Mouse (Mus musculus) kidney, adult 2 months (tissue): ENCODE results near the gene Igf2bp3. TPM values are rescaled to one million over a fixed set of nuclear protein-coding genes. Genes with fewer than 3 reads are reported as not detected.

Experiments used
- DNase-seq: peaks from one replicate; pipeline ENCODE4 v3.0.0; 2021
- H3K27ac ChIP-seq: fragments of 200-500 bp; 2 replicates; pipeline ENCODE4 v1.5.1; 2012; ENCODE audit warnings: low read depth, low read length, control low read depth, inconsistent platforms; ENCODE audit not compliant: insufficient read depth
- H3K27me3 ChIP-seq: fragments of 200-500 bp; replicated peaks from 2 replicates; pipeline ENCODE4 v1.6.1; 2012; ENCODE audit warnings: mild to moderate bottlenecking, moderate library complexity, low read length, inconsistent platforms; ENCODE audit not compliant: control insufficient read depth, insufficient read depth
- H3K36me3 ChIP-seq: fragments of 200-500 bp; 2 replicates; pipeline ENCODE4 v1.6.1; 2012; ENCODE audit warnings: mild to moderate bottlenecking, moderate library complexity, low read length, inconsistent platforms; ENCODE audit not compliant: control insufficient read depth, insufficient read depth
- H3K4me1 ChIP-seq: fragments of 200-500 bp; 2 replicates; pipeline ENCODE4 v1.6.1; 2011; ENCODE audit warnings: low read length; ENCODE audit not compliant: control insufficient read depth, insufficient read depth
- H3K4me3 ChIP-seq: fragments of 200-500 bp; 2 replicates; pipeline ENCODE4 v1.5.1; 2011; ENCODE audit warnings: mild to moderate bottlenecking, low read depth, low read length, control low read depth; ENCODE audit not compliant: insufficient read depth
- CTCF ChIP-seq: fragments of 200-500 bp; conservative IDR thresholded peaks from 2 replicates; pipeline ENCODE4 v1.5.1; 2011; ENCODE audit warnings: low read depth, mild to moderate bottlenecking, control low read depth, low read length, moderate library complexity, mixed read lengths; ENCODE audit not compliant: insufficient read depth, insufficient read length
- POLR2A ChIP-seq: fragments of 200-500 bp; IDR thresholded peaks from one replicate; pipeline ENCODE4 v1.6.1; 2011; ENCODE audit warnings: low read depth, low read length, control low read depth
- WGBS: fragments of 180-500 bp; shearing (Covaris S2); methylation state at CpG from one replicate; pipeline ENCODE4 v1.1.7; 2018; 5-methylcytosine and 5-hydroxymethylcytosine counted together
- polyA plus RNA-seq: library from polyadenylated mRNA; depleted of rRNA; stranded (reverse); fragments of >200 nt; gene quantifications from 2 replicates; pipeline ENCODE4 v1.2.3, GENCODE M21; 2012

The Igf2bp3 gene
- polyA plus RNA-seq, 1 experiment: 0.03 TPM

- no peaks in the 10 kb centered on the region for H3K36me3 ChIP-seq
- 77% methylated on average over 11 of the region's 11 CpGs for WGBS
- no peak for DNase-seq
- TF ChIP-seq POLR2A: no peak
- H3K4me1 ChIP-seq: no peaks in the 10 kb centered on the region
- H3K4me3 ChIP-seq: no peak overlapping the region
- H3K27ac ChIP-seq: no peak overlapping the region
- H3K27me3 ChIP-seq: no peaks in the 10 kb centered on the region
Observed at GRCm38 (mm10) chr6:49050677-49051410, 163.9 kb downstream of the Igf2bp3 start.

GRCm38 (mm10) chr6:49048395-49048794, 166.4 kb downstream of the Igf2bp3 start:
- Histone ChIP-seq H3K4me1 (no peaks in the 10 kb centered on the region), H3K36me3 (no peaks in the 10 kb centered on the region), H3K4me3 (no peak overlapping the region), H3K27ac (no peak overlapping the region), H3K27me3 (no peaks in the 10 kb centered on the region)
- DNase-seq: no peak
- 89% methylated on average over 10 of the region's 10 CpGs for WGBS
- no peak for TF ChIP-seq POLR2A
- no peak for TF ChIP-seq CTCF

GRCm38 (mm10) chr6:49047848-49048247, 166.9 kb downstream of the Igf2bp3 start:
- 68% methylated on average over 10 of the region's 10 CpGs for WGBS
- Histone ChIP-seq H3K27ac (no peak overlapping the region), H3K36me3 (no peaks in the 10 kb centered on the region), H3K27me3 (no peaks in the 10 kb centered on the region), H3K4me1 (no peaks in the 10 kb centered on the region), H3K4me3 (no peak overlapping the region)
- TF ChIP-seq CTCF: no peak
- no peak for TF ChIP-seq POLR2A
- DNase-seq: no peak

- DNase-seq: no peak
- H3K4me3 ChIP-seq: no peak overlapping the region
- no peaks in the 10 kb centered on the region for H3K36me3 ChIP-seq
- TF ChIP-seq POLR2A (no peak), CTCF (no peak)
- 65% methylated on average over 8 of the region's 8 CpGs for WGBS
- H3K27me3 ChIP-seq: no peaks in the 10 kb centered on the region
- no peaks in the 10 kb centered on the region for H3K4me1 ChIP-seq
- no peak overlapping the region for H3K27ac ChIP-seq
Observed at GRCm38 (mm10) chr6:49046976-49047375, 167.8 kb downstream of the Igf2bp3 start.

DNA sequence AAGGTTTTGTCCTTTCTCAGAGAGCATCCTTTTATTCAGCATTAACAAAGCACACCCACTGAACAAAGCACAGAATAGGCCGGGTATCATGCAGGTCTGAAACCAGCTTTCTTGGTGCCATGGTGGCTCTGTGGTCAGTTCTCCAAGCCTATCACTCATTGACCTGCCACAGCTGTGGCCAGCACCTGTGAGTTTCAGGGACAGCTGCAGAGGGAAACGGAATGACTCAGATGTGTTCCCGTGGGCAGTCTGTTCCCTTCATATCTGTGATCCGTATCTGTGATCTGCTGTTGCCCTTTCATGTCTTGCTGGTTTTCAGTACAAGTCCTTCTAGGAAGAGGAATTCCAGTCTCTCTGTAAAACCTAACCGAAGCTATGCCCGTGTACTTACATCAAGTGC, 168.3 kb downstream of the Igf2bp3 start:
- no peaks in the 10 kb centered on the region for H3K4me1 ChIP-seq
- H3K36me3 ChIP-seq: no peaks in the 10 kb centered on the region
- WGBS: 64% methylated on average over 6 of the region's 6 CpGs
- H3K4me3 ChIP-seq: no peak overlapping the region
- H3K27me3 ChIP-seq: no peaks in the 10 kb centered on the region
- H3K27ac ChIP-seq: no peak overlapping the region
- DNase-seq: no peak
- no peak for TF ChIP-seq POLR2A
- no peak for TF ChIP-seq CTCF

GRCm38 (mm10) chr6:49039470-49040180, 175.1 kb downstream of the Igf2bp3 start:
- TF ChIP-seq CTCF (peak; percentile 69), POLR2A (no peak)
- no peaks in the 10 kb centered on the region for H3K36me3 ChIP-seq
- peak overlapping the region; percentile 21; the same call in 1 of the 2 replicates for H3K4me3 ChIP-seq
- no peaks in the 10 kb centered on the region for H3K4me1 ChIP-seq
- H3K27ac ChIP-seq: no peak overlapping the region
- DNase-seq: peak; percentile 49
- WGBS: 9% methylated on average over 18 of the region's 18 CpGs
- no peaks in the 10 kb centered on the region for H3K27me3 ChIP-seq

GRCm38 (mm10) chr6:49037268-49037662, 177.5 kb downstream of the Igf2bp3 start:
- WGBS: 73% methylated on average over 12 of the region's 12 CpGs

More at GRCm38 (mm10) chr6:49037268-49037662, 177.5 kb downstream of the Igf2bp3 start:
- Histone ChIP-seq H3K27ac (no peak overlapping the region), H3K4me1 (no peaks in the 10 kb centered on the region), H3K36me3 (no peaks in the 10 kb centered on the region), H3K27me3 (no peaks in the 10 kb centered on the region), H3K4me3 (no peak overlapping the region)
- DNase-seq: no peak
- TF ChIP-seq POLR2A: no peak
- TF ChIP-seq CTCF: no peak
